ENCODE assay signal across 22 mouse cellular contexts in the genomic region with DNA sequence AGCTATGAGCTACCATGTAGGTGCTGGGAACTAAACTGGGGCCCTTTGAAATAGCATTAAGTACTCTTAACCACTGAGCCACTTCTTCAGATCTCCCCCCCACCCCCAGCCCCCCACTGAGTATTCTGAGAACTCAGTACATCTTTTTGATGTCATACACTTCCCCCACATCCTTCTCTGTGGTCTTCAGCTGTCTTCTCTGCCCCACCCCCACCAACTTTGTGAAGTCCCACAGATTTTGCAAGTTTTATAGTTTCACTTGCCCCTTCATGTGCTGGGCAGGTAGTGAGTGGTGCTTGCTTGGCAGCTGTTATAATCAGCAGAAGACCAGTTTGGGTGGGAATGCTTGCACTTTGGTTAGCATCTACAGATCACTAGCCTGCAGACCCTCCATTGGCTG. TPM values are rescaled to one million over a fixed set of nuclear protein-coding genes. Genes with fewer than 3 reads are reported as not detected.
DNase-seq lines count a peak whose midpoint lies in the region; ATAC-seq lines count a peak whose summit lies in the region.
"Had no signal": no experiment of that assay in that cellular context is flagged by ENCODE, and none has a peak within 500 bp of the region (broad histone marks: within the 10 kb centered on the region; RNA-seq: fewer than 3 reads in every experiment).

No protein-coding gene starts in this region.

- ATAC-seq in CD4-positive, CD25-positive, alpha-beta regulatory T cell, adult 4 months: peak; percentile 71
- ATAC-seq in granulocyte monocyte progenitor cell, adult 5-6 weeks (replicated peaks; ENCODE audit: poor library complexity, severe bottlenecking): peak; percentile 38
- ATAC-seq: midbrain, embryonic 13.5 days had no signal

- intact Hi-C loops in left cerebral cortex, postnatal 10 days (cut with DNase I): no loop called here

- H3K36me3 ChIP-seq in splenic B cell, adult 2 months (ENCODE audit: control insufficient read depth, insufficient read depth, low read length, poor library complexity, severe bottlenecking): no peaks in the 10 kb centered on the region
- H3K36me3 ChIP-seq: heart, embryonic 12.5 days; hindbrain, embryonic 12.5 days; limb, embryonic 15.5 days; liver, embryonic 15.5 days; midbrain, embryonic 13.5 days had no signal

- peak; percentile 64 for DNase-seq in A20 (ENCODE audit: low read depth, low spot score)
- peak; percentile 29 for DNase-seq in splenic B cell, adult 2 months (ENCODE audit: low read depth, low spot score)
- no peak for DNase-seq in cerebellum, adult 11-12 months
- DNase-seq in adrenal gland, postnatal 10 days: no peak
- DNase-seq in frontal cortex, postnatal 14 days (ENCODE audit: low spot score in 2 of 2): no peak
- DNase-seq in left cerebral cortex, postnatal 10 days (ENCODE audit: extremely low spot score in 1 of 2, low spot score in 2 of 2): no peak
- DNase-seq: cerebellum, postnatal 10 days; heart, postnatal 14 days; kidney, adult 8-10 months; kidney, postnatal 14 days; layer of hippocampus, postnatal 36 days; right cerebral cortex, postnatal 14 days had no signal

- no peaks in the 10 kb centered on the region for H3K27me3 ChIP-seq in splenic B cell, adult 2 months (ENCODE audit: control insufficient read depth, insufficient read depth, low read length, poor library complexity, severe bottlenecking)
- H3K27me3 ChIP-seq: heart, embryonic 12.5 days; limb, embryonic 15.5 days had no signal

RNA-seq across cellular contexts. Expression of a gene that starts 1.4 kb away (rescaled TPM):
- not detected for polyA plus RNA-seq in CD4-positive, CD25-positive, alpha-beta regulatory T cell, adult 4 months (2017; shearing (Covaris generic))
- total RNA-seq in granulocyte monocyte progenitor cell, adult 5-6 weeks (2014; fragmentation: Nextera tagmentation): not detected in 2 replicates
- 0.34 and 1.5 TPM in 2 replicates for total RNA-seq in granulocyte monocyte progenitor cell, adult 5-6 weeks (2017)
- total RNA-seq in adrenal gland, postnatal 10 days (2021): 10 to 100 TPM; 11.0 to 11.7 TPM
- total RNA-seq in left cerebral cortex, postnatal 10 days (2021): 1 to 10 TPM; 2.6 to 3.3 TPM

RNA-seq across cellular contexts. Expression of a gene that starts 4.2 kb away (rescaled TPM):
- polyA plus RNA-seq in CD4-positive, CD25-positive, alpha-beta regulatory T cell, adult 4 months (2017; shearing (Covaris generic)): 1 to 10 TPM in 1 of 2 experiments, under 1 TPM in 1; 0.97 to 1.4 TPM
- total RNA-seq in granulocyte monocyte progenitor cell, adult 5-6 weeks (2014; fragmentation: Nextera tagmentation): not detected in 2 replicates
- not detected in 2 replicates for total RNA-seq in granulocyte monocyte progenitor cell, adult 5-6 weeks (2017)
- under 1 TPM; 0.27 to 0.82 TPM for total RNA-seq in adrenal gland, postnatal 10 days (2021)
- total RNA-seq in left cerebral cortex, postnatal 10 days (2021): not detected
- total RNA-seq: layer of hippocampus, adult 2 months; layer of hippocampus, postnatal 36 days; left cerebral cortex, postnatal 25 days had no signal
- polyA plus RNA-seq: myocyte had no signal

RNA-seq across cellular contexts. Expression of a gene that starts 43.1 kb away (rescaled TPM):
- polyA plus RNA-seq in CD4-positive, CD25-positive, alpha-beta regulatory T cell, adult 4 months (2017; shearing (Covaris generic)): 1 to 10 TPM in 1 of 2 experiments, under 1 TPM in 1; 0.92 to 1.1 TPM
- not detected in 2 replicates for total RNA-seq in granulocyte monocyte progenitor cell, adult 5-6 weeks (2014; fragmentation: Nextera tagmentation)
- total RNA-seq in granulocyte monocyte progenitor cell, adult 5-6 weeks (2017): 0.13 and 0.62 TPM in 2 replicates
- 10 to 100 TPM; 26.3 to 26.7 TPM for total RNA-seq in adrenal gland, postnatal 10 days (2021)
- total RNA-seq in left cerebral cortex, postnatal 10 days (2021): 10 to 100 TPM; 74.9 to 79.5 TPM

RNA-seq across cellular contexts. Expression of a gene that starts 55.3 kb away (rescaled TPM):
- 1 to 10 TPM; 4.6 to 8.4 TPM for polyA plus RNA-seq in CD4-positive, CD25-positive, alpha-beta regulatory T cell, adult 4 months (2017; shearing (Covaris generic))
- total RNA-seq in granulocyte monocyte progenitor cell, adult 5-6 weeks (2014; fragmentation: Nextera tagmentation): 115 and 208 TPM in 2 replicates
- total RNA-seq in granulocyte monocyte progenitor cell, adult 5-6 weeks (2017): 50.3 and 50.9 TPM in 2 replicates
- total RNA-seq in adrenal gland, postnatal 10 days (2021): 10 to 100 TPM; 35.9 to 48.9 TPM
- 100 to 1,000 TPM; 122 to 128 TPM for total RNA-seq in left cerebral cortex, postnatal 10 days (2021)

Comparison
In these comparisons a context has a peak if more than half of its experiments do, and no peak if none do; other contexts are left out.
1. DNase-seq: peak in A20 (single experiment) and splenic B cell, adult 2 months (single experiment); none in cerebellum, adult 11-12 months (single experiment), adrenal gland, postnatal 10 days (single experiment), frontal cortex, postnatal 14 days (0 of 2) and left cerebral cortex, postnatal 10 days (0 of 2).
2. RNA of a gene that starts 43.1 kb away (total RNA-seq): 74.9 to 79.5 TPM in left cerebral cortex, postnatal 10 days and 26.3 to 26.7 TPM in adrenal gland, postnatal 10 days; 0.13 to 0.62 TPM in granulocyte monocyte progenitor cell, adult 5-6 weeks; every median in the first group is over 10 times any median in the second.